Mouse (Mus musculus) small intestine, adult 2 months (tissue): Measurements from ENCODE around the gene Rbm44.

Experiments used
- CTCF ChIP-seq: fragments of 200-500 bp; IDR thresholded peaks from 2 replicates; pipeline ENCODE4 v1.5.1; 2012; ENCODE audit warnings: low read depth, mild to moderate bottlenecking, control low read depth, inconsistent platforms, low read length, moderate library complexity, mixed read lengths; ENCODE audit not compliant: insufficient replicate concordance, insufficient read length; ENCODE audit errors: extremely low read depth
- POLR2A ChIP-seq: fragments of 200-500 bp; IDR thresholded peaks from 2 replicates; pipeline ENCODE4 v1.6.1; 2012; ENCODE audit warnings: low read depth, mild to moderate bottlenecking, control low read depth, inconsistent platforms, low read length, moderate library complexity

- no peak for TF ChIP-seq CTCF
- no peak for TF ChIP-seq POLR2A
Observed at GRCm38 (mm10) chr1:91137036-91137435, 7.9 kb upstream of the Rbm44 start.
